Mouse (Mus musculus): ENCODE measurements at regions not wholly inside any gene's neighbourhood (a gene's known extent, or its start where the extent isn't known, plus 50 kb on each side); places are given as distances from the start of the nearest gene placed in this dataset.

DNA sequence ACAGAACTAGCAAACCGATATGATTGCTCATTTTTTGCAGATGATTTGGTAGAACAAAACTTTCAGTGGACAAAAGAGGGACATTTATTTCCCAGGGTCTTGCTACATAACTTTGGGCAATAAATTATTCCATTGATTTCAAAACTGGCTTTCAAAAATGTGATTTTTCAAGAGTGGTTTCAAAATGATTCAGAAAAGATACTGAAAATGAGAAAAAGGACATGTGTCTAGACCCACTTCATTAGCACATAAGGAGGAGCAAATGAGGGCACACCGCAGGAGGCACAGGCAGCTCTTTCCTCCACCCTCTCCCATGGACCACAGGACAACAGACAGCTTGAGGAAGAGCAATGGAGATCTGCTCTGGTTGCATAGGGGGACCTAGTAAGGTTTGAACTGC is 412.5 kb downstream of the Inhba start:
- no peak for TF ChIP-seq CTCF (IDR thresholded peaks at IDR 0.05; ENCODE audit: low read depth)
- no peak for TF ChIP-seq EP300 (optimal IDR thresholded peaks at IDR 0.05)

Measured in stomach, postnatal 0 days (tissue).